Mouse (Mus musculus): ENCODE measurements around the gene Asgr1. TPM values are rescaled to one million over a fixed set of nuclear protein-coding genes. Genes with fewer than 3 reads are reported as not detected.

The Asgr1 gene
- total and polyA plus RNA-seq, 3 experiments = not detected

- Histone ChIP-seq H3K4me3 (ENCODE audit: low read depth, low read length) (no peak overlapping the region), H3K27me3 (ENCODE audit: insufficient read depth, low read length) (peaks cover 64% of the 10 kb centered on the region)
- no peak for ATAC-seq (ENCODE audit: extremely low read depth, insufficient number of reproducible peaks, low FRiP score, poor library complexity, severe bottlenecking)
Observed at GRCm38 (mm10) chr11:70028401-70029129, 25.3 kb upstream of the Asgr1 start.

DNA sequence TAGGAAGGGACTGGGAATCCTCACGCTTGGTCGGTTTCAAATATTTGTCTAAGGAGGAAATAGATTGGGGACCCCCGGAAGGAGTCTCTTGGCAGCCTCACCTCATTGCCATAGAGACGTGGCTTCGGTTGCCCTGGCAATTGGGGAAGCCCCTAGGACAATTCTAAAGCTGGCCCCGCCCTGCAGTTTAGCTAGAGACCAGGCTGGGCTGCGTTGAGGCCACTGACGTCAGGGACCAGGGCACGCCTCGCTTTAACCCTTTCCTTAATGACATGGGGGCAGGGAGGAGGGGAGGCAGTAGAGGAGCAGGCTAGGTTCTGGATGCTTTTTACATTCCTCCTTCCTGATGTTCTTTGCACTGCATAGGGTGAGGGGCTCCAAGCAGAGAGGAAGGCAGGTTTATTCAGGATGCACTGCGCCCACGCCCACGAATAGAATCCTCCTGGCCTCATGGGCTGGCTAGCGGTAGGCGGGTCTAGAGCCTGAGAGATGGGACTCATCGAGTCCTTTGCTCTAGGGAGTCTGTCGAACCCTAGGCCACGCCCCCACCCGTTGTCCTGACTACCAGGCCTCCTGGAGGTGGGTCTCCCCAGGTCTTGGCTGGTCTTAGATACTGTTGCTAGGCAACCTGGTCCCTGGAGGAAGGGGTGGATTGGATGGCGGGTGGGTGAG is 24.6 kb upstream of the Asgr1 start:
- Histone ChIP-seq H3K4me1 (ENCODE audit: insufficient read depth, low read depth, low read length) (peaks cover 32% of the 10 kb centered on the region), H3K36me3 (replicated peaks) (peaks cover 13% of the 10 kb centered on the region), H3K27me3 (ENCODE audit: insufficient read depth, low read length) (peaks cover 57% of the 10 kb centered on the region), H3K9me3 (replicated peaks) (no peaks in the 10 kb centered on the region), H3K4me3 (ENCODE audit: low read depth, low read length) (no peak overlapping the region)
- no peak for DNase-seq (ENCODE audit: low spot score)
- no peak for ATAC-seq (ENCODE audit: extremely low read depth, insufficient number of reproducible peaks, low FRiP score, poor library complexity, severe bottlenecking)
- no peak for TF ChIP-seq GATA2 (IDR thresholded peaks at IDR 0.05; ENCODE audit: borderline replicate concordance, low read depth, low read length)
- no peak for TF ChIP-seq GATA1 (IDR thresholded peaks at IDR 0.05; ENCODE audit: borderline replicate concordance, low read length)
- TF ChIP-seq CTCF (IDR thresholded peaks at IDR 0.05; ENCODE audit: low read depth, low read length) = no peak
- no peak for TF ChIP-seq POLR2AphosphoS5 (IDR thresholded peaks at IDR 0.05; ENCODE audit: insufficient replicate concordance, low read depth, low read length)
- TF ChIP-seq TAL1 (conservative IDR thresholded peaks at IDR 0.05; ENCODE audit: low read depth, low read length) = no peak

More at GRCm38 (mm10) chr11:70028401-70029129, 25.3 kb upstream of the Asgr1 start:
- Histone ChIP-seq H3K9me3 (replicated peaks) (no peaks in the 10 kb centered on the region), H3K4me1 (ENCODE audit: insufficient read depth, low read depth, low read length) (peaks cover 34% of the 10 kb centered on the region), H3K36me3 (replicated peaks) (peaks cover 13% of the 10 kb centered on the region)
- TF ChIP-seq CTCF (IDR thresholded peaks at IDR 0.05; ENCODE audit: low read depth, low read length) (no peak), GATA1 (IDR thresholded peaks at IDR 0.05; ENCODE audit: borderline replicate concordance, low read length) (no peak), GATA2 (IDR thresholded peaks at IDR 0.05; ENCODE audit: borderline replicate concordance, low read depth, low read length) (no peak), TAL1 (conservative IDR thresholded peaks at IDR 0.05; ENCODE audit: low read depth, low read length) (no peak), POLR2AphosphoS5 (IDR thresholded peaks at IDR 0.05; ENCODE audit: insufficient replicate concordance, low read depth, low read length) (no peak)
- no peak for DNase-seq (ENCODE audit: low spot score)

- Histone ChIP-seq H3K36me3 (replicated peaks) (peaks cover 13% of the 10 kb centered on the region), H3K9me3 (replicated peaks) (no peaks in the 10 kb centered on the region), H3K4me3 (ENCODE audit: low read depth, low read length) (no peak overlapping the region), H3K4me1 (ENCODE audit: insufficient read depth, low read depth, low read length) (peaks cover 32% of the 10 kb centered on the region), H3K27me3 (ENCODE audit: insufficient read depth, low read length) (peaks cover 50% of the 10 kb centered on the region)
- TF ChIP-seq CTCF (IDR thresholded peaks at IDR 0.05; ENCODE audit: low read depth, low read length) = no peak
- TF ChIP-seq GATA2 (IDR thresholded peaks at IDR 0.05; ENCODE audit: borderline replicate concordance, low read depth, low read length) = no peak
- no peak for TF ChIP-seq GATA1 (IDR thresholded peaks at IDR 0.05; ENCODE audit: borderline replicate concordance, low read length)
- ATAC-seq (ENCODE audit: extremely low read depth, insufficient number of reproducible peaks, low FRiP score, poor library complexity, severe bottlenecking) (no peak), DNase-seq (ENCODE audit: low spot score) (no peak)
Observed at GRCm38 (mm10) chr11:70029829-70030550, 23.9 kb upstream of the Asgr1 start.

GRCm38 (mm10) chr11:70030651-70031320 is 23.1 kb upstream of the Asgr1 start:
- DNase-seq (ENCODE audit: low spot score) (no peak), ATAC-seq (ENCODE audit: extremely low read depth, insufficient number of reproducible peaks, low FRiP score, poor library complexity, severe bottlenecking) (no peak)
- Histone ChIP-seq H3K4me3 (ENCODE audit: low read depth, low read length) (no peak overlapping the region), H3K36me3 (replicated peaks) (peaks cover 13% of the 10 kb centered on the region), H3K27me3 (ENCODE audit: insufficient read depth, low read length) (peaks cover 42% of the 10 kb centered on the region), H3K4me1 (ENCODE audit: insufficient read depth, low read depth, low read length) (peaks cover 32% of the 10 kb centered on the region), H3K9me3 (replicated peaks) (no peaks in the 10 kb centered on the region)
- no peak for TF ChIP-seq GATA1 (IDR thresholded peaks at IDR 0.05; ENCODE audit: borderline replicate concordance, low read length)
- no peak for TF ChIP-seq POLR2AphosphoS5 (IDR thresholded peaks at IDR 0.05; ENCODE audit: insufficient replicate concordance, low read depth, low read length)
- TF ChIP-seq TAL1 (conservative IDR thresholded peaks at IDR 0.05; ENCODE audit: low read depth, low read length) = no peak
- no peak for TF ChIP-seq CTCF (IDR thresholded peaks at IDR 0.05; ENCODE audit: low read depth, low read length)
- TF ChIP-seq GATA2 (IDR thresholded peaks at IDR 0.05; ENCODE audit: borderline replicate concordance, low read depth, low read length) = no peak

GRCm38 (mm10) chr11:70031321-70031670 is 22.6 kb upstream of the Asgr1 start:
- no peak overlapping the region for H3K4me3 ChIP-seq (ENCODE audit: low read depth, low read length)
- no peak for TF ChIP-seq GATA2 (IDR thresholded peaks at IDR 0.05; ENCODE audit: borderline replicate concordance, low read depth, low read length)
- no peak for TF ChIP-seq POLR2AphosphoS5 (IDR thresholded peaks at IDR 0.05; ENCODE audit: insufficient replicate concordance, low read depth, low read length)
- no peak for TF ChIP-seq GATA1 (IDR thresholded peaks at IDR 0.05; ENCODE audit: borderline replicate concordance, low read length)
- no peak for TF ChIP-seq CTCF (IDR thresholded peaks at IDR 0.05; ENCODE audit: low read depth, low read length)
- TF ChIP-seq TAL1 (conservative IDR thresholded peaks at IDR 0.05; ENCODE audit: low read depth, low read length) = no peak
- H3K9me3 ChIP-seq (replicated peaks) = no peaks in the 10 kb centered on the region
- DNase-seq (ENCODE audit: low spot score) (no peak), ATAC-seq (ENCODE audit: extremely low read depth, insufficient number of reproducible peaks, low FRiP score, poor library complexity, severe bottlenecking) (no peak)
- peaks cover 37% of the 10 kb centered on the region for H3K27me3 ChIP-seq (ENCODE audit: insufficient read depth, low read length)
- peaks cover 32% of the 10 kb centered on the region for H3K4me1 ChIP-seq (ENCODE audit: insufficient read depth, low read depth, low read length)
- peaks cover 13% of the 10 kb centered on the region for H3K36me3 ChIP-seq (replicated peaks)
